Comparison of ENCODE assay signal across 11 mouse cellular contexts in the genomic region with DNA sequence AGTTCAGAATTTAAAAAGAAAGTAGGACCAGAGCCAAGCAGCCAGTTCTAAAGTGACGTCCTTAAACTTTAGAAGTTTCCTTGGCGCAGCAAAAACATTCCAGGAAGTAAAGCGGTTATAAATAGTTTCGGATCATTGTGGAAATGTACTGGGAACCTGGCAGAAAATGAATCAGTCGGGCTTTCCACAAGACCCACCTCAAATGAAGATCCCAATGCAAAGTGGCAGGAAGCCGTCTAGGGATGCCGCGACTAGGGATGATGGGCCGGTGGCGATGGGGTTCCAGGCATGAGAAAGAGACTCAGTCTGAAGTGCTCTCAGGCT.
DNase-seq lines count a peak whose midpoint lies in the region; ATAC-seq and TF ChIP-seq lines count a peak whose summit lies in the region.
"Had no signal": no experiment of that assay in that cellular context is flagged by ENCODE, and none has a peak within 500 bp of the region (broad histone marks: within the 10 kb centered on the region; RNA-seq: fewer than 3 reads in every experiment).

No protein-coding gene starts in this region.

- H3K4me2 ChIP-seq in kidney, embryonic 15.5 days = peak overlapping the region; percentile 30; the same call in 1 of the 2 replicates
- peak overlapping the region; percentile 95 for H3K4me2 ChIP-seq in myocyte (ENCODE audit: low read depth)
- H3K4me2 ChIP-seq: embryonic facial prominence, embryonic 12.5 days; midbrain, embryonic 12.5 days had no signal

- no peaks in the 10 kb centered on the region for H3K9me3 ChIP-seq in heart, embryonic 10.5 days
- H3K9me3 ChIP-seq in kidney, embryonic 15.5 days (replicated peaks) = no peaks in the 10 kb centered on the region
- H3K9me3 ChIP-seq: embryonic facial prominence, embryonic 12.5 days; midbrain, embryonic 12.5 days had no signal

- WGBS in heart, embryonic 10.5 days = 79% methylated on average over 10 of the region's 10 CpGs
- 67% methylated on average over 10 of the region's 10 CpGs for whole genome bisulfite sequencing in kidney, embryonic 15.5 days

- no peak; the same call in 1 of the 2 replicates for ATAC-seq in kidney, embryonic 15.5 days (replicated peaks; ENCODE audit: low FRiP score)
- ATAC-seq in erythroid progenitor cell, adult 5-6 weeks (replicated peaks; ENCODE audit: low FRiP score, poor library complexity, severe bottlenecking) = no peak

- no peak overlapping the region for H3ac ChIP-seq in myocyte (ENCODE audit: control insufficient read depth, insufficient read length)

- no peak for TF ChIP-seq CTCF in gastrocnemius, adult 2 months (IDR thresholded peaks at IDR 0.05)

- H3K79me2 ChIP-seq in myocyte (ENCODE audit: control insufficient read depth, insufficient read depth) = no peaks in the 10 kb centered on the region

- intact Hi-C loops in gastrocnemius, adult 2 months (cut with DNase I) = no loop called here
- intact Hi-C loops in gastrocnemius, postnatal 14 days (cut with DNase I; ENCODE audit: low total_unique reads) = no loop called here

- DNase-seq in gastrocnemius, adult 2 months = no peak
- no peak for DNase-seq in gastrocnemius, postnatal 14 days
- DNase-seq in heart, embryonic 10.5 days (ENCODE audit: low spot score) = no peak
- DNase-seq in cerebellum, postnatal 25 days = no peak
- no peak for DNase-seq in embryo, embryonic 10 days (ENCODE audit: low spot score)
- DNase-seq: thymus, postnatal 36 days had no signal

- no peaks in the 10 kb centered on the region for H3K27me3 ChIP-seq in heart, embryonic 10.5 days (ENCODE audit: insufficient read depth, poor library complexity, severe bottlenecking)
- no peaks in the 10 kb centered on the region for H3K27me3 ChIP-seq in kidney, embryonic 15.5 days
- H3K27me3 ChIP-seq in myocyte (ENCODE audit: control insufficient read depth, insufficient read depth, insufficient read length) = no peaks in the 10 kb centered on the region
- H3K27me3 ChIP-seq: embryonic facial prominence, embryonic 12.5 days; midbrain, embryonic 12.5 days had no signal

- H3K4me3 ChIP-seq in gastrocnemius, adult 2 months = peak overlapping the region; percentile 58
- no peak overlapping the region for H3K4me3 ChIP-seq in heart, embryonic 10.5 days
- H3K4me3 ChIP-seq in kidney, embryonic 15.5 days (replicated peaks) = peak overlapping the region; percentile 13; the same call in 1 of the 2 replicates
- H3K4me3 ChIP-seq in myocyte = peak overlapping the region; percentile 22
- H3K4me3 ChIP-seq: embryonic facial prominence, embryonic 12.5 days; midbrain, embryonic 12.5 days had no signal

- no peaks in the 10 kb centered on the region for H3K36me3 ChIP-seq in heart, embryonic 10.5 days
- H3K36me3 ChIP-seq in kidney, embryonic 15.5 days = no peaks in the 10 kb centered on the region
- no peaks in the 10 kb centered on the region for H3K36me3 ChIP-seq in myocyte (ENCODE audit: control insufficient read depth, insufficient read depth)
- H3K36me3 ChIP-seq: embryonic facial prominence, embryonic 12.5 days; midbrain, embryonic 12.5 days had no signal

- no peak overlapping the region for H3K9ac ChIP-seq in kidney, embryonic 15.5 days
- H3K9ac ChIP-seq: embryonic facial prominence, embryonic 12.5 days; midbrain, embryonic 12.5 days had no signal

- H3K27ac ChIP-seq in gastrocnemius, adult 2 months = peak overlapping the region; percentile 76
- peak overlapping the region; percentile 84 for H3K27ac ChIP-seq in heart, embryonic 10.5 days
- H3K27ac ChIP-seq in kidney, embryonic 15.5 days = peak overlapping the region; percentile 77
- H3K27ac ChIP-seq: embryonic facial prominence, embryonic 12.5 days; midbrain, embryonic 12.5 days had no signal

- H3K4me1 ChIP-seq in heart, embryonic 10.5 days = peaks cover 26% of the 10 kb centered on the region
- peaks cover 21% of the 10 kb centered on the region for H3K4me1 ChIP-seq in kidney, embryonic 15.5 days
- H3K4me1 ChIP-seq: midbrain, embryonic 12.5 days had no signal

- TF ChIP-seq POLR2A in myocyte (IDR thresholded peaks at IDR 0.05; ENCODE audit: insufficient read length, low read depth) = no peak

TF ChIP-seq in myocyte, 11 proteins besides CTCF, POLR2A, EP300 and RAD21:
- no peak for TF ChIP-seq USF1 (IDR thresholded peaks at IDR 0.05; ENCODE audit: low read depth)
- TF ChIP-seq E2F4 (IDR thresholded peaks at IDR 0.05; ENCODE audit: insufficient read depth) = no peak
- no peak for TF ChIP-seq SRF (IDR thresholded peaks at IDR 0.05; ENCODE audit: control insufficient read depth, insufficient read length, low read depth)
- no peak for TF ChIP-seq CEBPB (IDR thresholded peaks at IDR 0.05; ENCODE audit: insufficient read depth, poor library complexity, severe bottlenecking)
- TF ChIP-seq REST (IDR thresholded peaks at IDR 0.05; ENCODE audit: insufficient read depth, insufficient read length) = no peak
- TF ChIP-seq TCF3 (IDR thresholded peaks at IDR 0.05; ENCODE audit: insufficient read length, low read depth) = no peak
- no peak for TF ChIP-seq MAX (IDR thresholded peaks at IDR 0.05; ENCODE audit: low read depth)
